Mouse (Mus musculus) erythroblast, embryonic 14.5 days (primary cell): Measurements from ENCODE around the gene Gm13271. TPM values are rescaled to one million over a fixed set of nuclear protein-coding genes. Genes with fewer than 3 reads are reported as not detected.
"Not testable (repeated sequence)": the region's sequence is repeated elsewhere in the genome, so short reads cannot be mapped to it uniquely, and the experiment has no call there.

Experiments
- H3K27me3 ChIP-seq: 2 replicates; pipeline ENCODE4 v1.6.1; 2012; ENCODE audit warnings: inconsistent platforms; ENCODE audit not compliant: control insufficient read depth
- H3K36me3 ChIP-seq: 2 replicates; pipeline ENCODE4 v1.6.1; 2012; ENCODE audit warnings: mild to moderate bottlenecking, inconsistent platforms; ENCODE audit not compliant: control insufficient read depth
- H3K4me1 ChIP-seq: 2 replicates; pipeline ENCODE4 v1.6.1; 2012; ENCODE audit warnings: inconsistent platforms; ENCODE audit not compliant: control insufficient read depth
- H3K4me3 ChIP-seq: replicated peaks from 2 replicates; pipeline ENCODE3; 2012; ENCODE audit warnings: moderate library complexity, mild to moderate bottlenecking, inconsistent platforms
- H3K9me3 ChIP-seq: 2 replicates; pipeline ENCODE4 v1.6.1; 2012; ENCODE audit warnings: low read length, inconsistent platforms, mixed read lengths; ENCODE audit not compliant: control insufficient read depth
- polyA plus RNA-seq: library from polyadenylated mRNA; stranded (reverse); fragments of >175 nt; gene quantifications from 2 replicates; pipeline ENCODE4 v1.2.3, GENCODE M21; 2012

Gm13271 gene
- polyA plus RNA-seq, 1 experiment, result not detected

DNA sequence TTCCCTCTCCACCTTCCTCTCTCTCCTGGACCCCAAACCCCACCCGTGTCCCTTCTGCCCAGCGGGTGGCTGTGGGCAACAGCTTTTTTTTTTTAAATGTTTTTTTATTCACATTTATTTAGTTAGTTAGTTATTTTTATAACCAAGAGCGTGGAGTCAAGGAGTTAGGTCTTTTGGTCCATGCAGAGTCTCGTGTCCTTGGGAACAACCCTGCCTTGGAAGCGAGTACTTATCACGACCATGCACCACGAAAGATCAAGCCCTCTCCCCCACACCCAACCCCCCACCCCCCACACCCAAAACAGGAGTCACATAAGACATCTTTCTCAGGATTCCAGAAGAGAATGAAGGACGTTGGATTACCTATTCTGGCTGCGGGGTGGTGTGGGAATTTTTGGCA is 7.7 kb downstream of the Gm13271 start:
- H3K4me3 ChIP-seq, H3K36me3 ChIP-seq, H3K27me3 ChIP-seq, H3K9me3 ChIP-seq, H3K4me1 ChIP-seq: not testable (repeated sequence)

DNA sequence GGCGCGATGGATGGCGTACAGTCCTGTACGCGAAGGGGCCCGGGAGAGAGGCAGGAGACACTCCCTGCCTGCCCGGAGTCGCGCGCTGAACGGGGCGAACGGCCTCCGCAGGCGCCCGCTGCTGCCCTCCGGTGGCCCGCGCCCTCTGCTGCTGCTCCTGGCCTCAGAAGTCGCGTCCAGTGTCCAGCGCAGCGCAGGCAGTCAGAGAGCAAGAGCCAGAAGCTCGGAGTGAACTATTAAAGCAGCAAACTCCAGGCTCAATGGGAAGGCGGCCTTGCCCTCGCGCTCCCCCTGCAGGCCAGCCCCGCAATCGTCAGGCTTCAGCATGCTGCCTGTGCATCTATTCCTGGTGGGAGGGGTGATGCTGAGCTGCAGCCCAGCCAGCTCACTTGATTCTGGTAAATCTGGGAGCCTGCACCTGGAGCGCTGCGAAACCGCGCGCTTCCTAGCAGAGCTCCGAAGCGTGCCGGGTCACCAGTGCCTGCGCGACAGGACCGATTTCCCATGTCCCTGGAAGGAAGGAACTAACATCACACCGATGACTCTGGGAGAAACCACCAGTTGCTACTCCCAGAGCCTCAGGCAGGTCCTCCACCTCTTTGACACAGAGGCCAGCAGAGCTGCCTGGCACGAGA is 8.8 kb downstream of the Gm13271 start:
- not testable (repeated sequence) for H3K9me3 ChIP-seq, H3K36me3 ChIP-seq, H3K4me3 ChIP-seq, H3K27me3 ChIP-seq, H3K4me1 ChIP-seq

DNA sequence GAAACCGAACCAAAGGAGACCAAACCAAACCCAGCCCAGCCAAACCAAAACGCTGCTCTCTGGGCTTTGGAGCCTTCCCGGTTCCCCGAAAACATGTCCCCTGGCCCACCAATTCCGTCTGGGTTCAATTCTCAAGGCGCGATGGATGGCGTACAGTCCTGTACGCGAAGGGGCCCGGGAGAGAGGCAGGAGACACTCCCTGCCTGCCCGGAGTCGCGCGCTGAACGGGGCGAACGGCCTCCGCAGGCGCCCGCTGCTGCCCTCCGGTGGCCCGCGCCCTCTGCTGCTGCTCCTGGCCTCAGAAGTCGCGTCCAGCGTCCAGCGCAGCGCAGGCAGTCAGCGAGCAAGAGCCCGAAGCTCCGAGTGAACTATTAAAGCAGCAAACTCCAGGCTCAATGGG is 18.9 kb downstream of the Gm13271 start, which contains the start of gene Gm13290:
Gene Gm13290, plus strand, starts transcription at position 301 of the 400 bp plus-strand sequence.
- H3K4me3 ChIP-seq, H3K27me3 ChIP-seq, H3K36me3 ChIP-seq, H3K9me3 ChIP-seq, H3K4me1 ChIP-seq: not testable (repeated sequence)

DNA sequence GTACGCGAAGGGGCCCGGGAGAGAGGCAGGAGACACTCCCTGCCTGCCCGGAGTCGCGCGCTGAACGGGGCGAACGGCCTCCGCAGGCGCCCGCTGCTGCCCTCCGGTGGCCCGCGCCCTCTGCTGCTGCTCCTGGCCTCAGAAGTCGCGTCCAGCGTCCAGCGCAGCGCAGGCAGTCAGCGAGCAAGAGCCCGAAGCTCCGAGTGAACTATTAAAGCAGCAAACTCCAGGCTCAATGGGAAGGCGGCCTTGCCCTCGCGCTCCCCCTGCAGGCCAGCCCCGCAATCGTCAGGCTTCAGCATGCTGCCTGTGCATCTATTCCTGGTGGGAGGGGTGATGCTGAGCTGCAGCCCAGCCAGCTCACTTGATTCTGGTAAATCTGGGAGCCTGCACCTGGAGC is 22.0 kb downstream of the Gm13271 start, which contains the start of gene Gm13289:
Gene Gm13289, plus strand, starts transcription at position 301 of the 400 bp plus-strand sequence.
- H3K4me1 ChIP-seq, H3K27me3 ChIP-seq, H3K4me3 ChIP-seq, H3K36me3 ChIP-seq, H3K9me3 ChIP-seq: not testable (repeated sequence)

DNA sequence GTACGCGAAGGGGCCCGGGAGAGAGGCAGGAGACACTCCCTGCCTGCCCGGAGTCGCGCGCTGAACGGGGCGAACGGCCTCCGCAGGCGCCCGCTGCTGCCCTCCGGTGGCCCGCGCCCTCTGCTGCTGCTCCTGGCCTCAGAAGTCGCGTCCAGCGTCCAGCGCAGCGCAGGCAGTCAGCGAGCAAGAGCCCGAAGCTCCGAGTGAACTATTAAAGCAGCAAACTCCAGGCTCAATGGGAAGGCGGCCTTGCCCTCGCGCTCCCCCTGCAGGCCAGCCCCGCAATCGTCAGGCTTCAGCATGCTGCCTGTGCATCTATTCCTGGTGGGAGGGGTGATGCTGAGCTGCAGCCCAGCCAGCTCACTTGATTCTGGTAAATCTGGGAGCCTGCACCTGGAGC is 24.9 kb downstream of the Gm13271 start, which contains the start of gene Gm13272:
Gene Gm13272, plus strand, starts transcription at position 301 of the 400 bp plus-strand sequence.
- not testable (repeated sequence) for H3K4me1 ChIP-seq, H3K36me3 ChIP-seq, H3K27me3 ChIP-seq, H3K9me3 ChIP-seq, H3K4me3 ChIP-seq

DNA sequence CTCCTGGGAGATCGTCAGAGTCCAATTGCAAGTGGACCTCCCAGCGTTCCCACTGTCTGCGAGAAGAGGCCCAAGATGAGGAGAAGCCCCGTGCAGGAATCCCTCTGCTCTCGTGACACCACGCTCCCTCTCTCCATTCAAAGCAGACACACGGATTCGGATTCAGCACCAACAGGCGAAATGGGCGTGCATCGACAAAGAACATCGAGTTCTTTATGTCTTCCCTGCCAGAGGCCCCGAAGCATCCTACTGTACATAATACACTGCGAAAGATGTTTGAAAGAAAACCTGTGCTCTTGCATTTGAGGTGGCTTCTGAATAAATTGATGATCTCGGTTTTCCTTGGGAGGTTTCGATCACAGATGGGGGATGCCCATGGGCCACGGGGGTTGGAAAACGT is 25.7 kb downstream of the Gm13271 start:
- not testable (repeated sequence) for H3K9me3 ChIP-seq

DNA sequence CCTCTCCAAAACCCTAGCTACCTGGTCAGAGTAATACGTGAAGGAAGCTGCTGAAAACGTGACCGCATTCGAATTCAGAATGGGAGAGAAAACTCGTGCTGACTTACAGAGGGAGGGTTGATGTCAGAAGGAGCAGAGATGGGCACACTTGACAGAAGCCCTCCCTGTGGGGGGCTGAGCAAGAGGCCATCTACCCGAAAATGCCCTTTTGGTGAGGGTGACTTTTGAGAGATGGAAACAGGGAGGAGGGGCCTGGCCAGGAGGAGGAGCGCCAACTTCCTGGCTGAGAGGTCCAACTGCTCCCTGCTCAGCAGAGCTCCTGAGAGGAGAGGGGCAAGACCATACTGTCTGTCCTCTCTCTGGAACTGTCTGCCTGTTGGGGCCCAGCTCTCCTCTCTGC is 27.2 kb downstream of the Gm13271 start, which contains the start of gene Ifnz:
Gene Ifnz, plus strand, starts transcription at position 301 of the 400 bp plus-strand sequence.
- H3K4me3 ChIP-seq, H3K4me1 ChIP-seq, H3K9me3 ChIP-seq, H3K27me3 ChIP-seq, H3K36me3 ChIP-seq: not testable (repeated sequence)

More for the DNA sequence above, 25.7 kb downstream of the Gm13271 start:
- H3K4me1 ChIP-seq, H3K36me3 ChIP-seq, H3K27me3 ChIP-seq, H3K4me3 ChIP-seq: not testable (repeated sequence)

DNA sequence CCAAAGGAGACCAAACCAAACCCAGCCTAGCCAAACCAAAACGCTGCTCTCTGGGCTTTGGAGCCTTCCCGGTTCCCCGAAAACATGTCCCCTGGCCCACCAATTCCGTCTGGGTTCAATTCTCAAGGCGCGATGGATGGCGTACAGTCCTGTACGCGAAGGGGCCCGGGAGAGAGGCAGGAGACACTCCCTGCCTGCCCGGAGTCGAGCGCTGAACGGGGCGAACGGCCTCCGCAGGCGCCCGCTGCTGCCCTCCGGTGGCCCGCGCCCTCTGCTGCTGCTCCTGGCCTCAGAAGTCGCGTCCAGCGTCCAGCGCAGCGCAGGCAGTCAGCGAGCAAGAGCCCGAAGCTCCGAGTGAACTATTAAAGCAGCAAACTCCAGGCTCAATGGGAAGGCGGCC is 27.7 kb downstream of the Gm13271 start:
- H3K9me3 ChIP-seq, H3K27me3 ChIP-seq, H3K4me3 ChIP-seq, H3K36me3 ChIP-seq, H3K4me1 ChIP-seq: not testable (repeated sequence)

DNA sequence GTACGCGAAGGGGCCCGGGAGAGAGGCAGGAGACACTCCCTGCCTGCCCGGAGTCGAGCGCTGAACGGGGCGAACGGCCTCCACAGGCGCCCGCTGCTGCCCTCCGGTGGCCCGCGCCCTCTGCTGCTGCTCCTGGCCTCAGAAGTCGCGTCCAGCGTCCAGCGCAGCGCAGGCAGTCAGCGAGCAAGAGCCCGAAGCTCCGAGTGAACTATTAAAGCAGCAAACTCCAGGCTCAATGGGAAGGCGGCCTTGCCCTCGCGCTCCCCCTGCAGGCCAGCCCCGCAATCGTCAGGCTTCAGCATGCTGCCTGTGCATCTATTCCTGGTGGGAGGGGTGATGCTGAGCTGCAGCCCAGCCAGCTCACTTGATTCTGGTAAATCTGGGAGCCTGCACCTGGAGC is 30.7 kb downstream of the Gm13271 start, which contains the start of gene Gm13276:
Gene Gm13276, plus strand, starts transcription at position 301 of the 400 bp plus-strand sequence.
- not testable (repeated sequence) for H3K27me3 ChIP-seq, H3K36me3 ChIP-seq

DNA sequence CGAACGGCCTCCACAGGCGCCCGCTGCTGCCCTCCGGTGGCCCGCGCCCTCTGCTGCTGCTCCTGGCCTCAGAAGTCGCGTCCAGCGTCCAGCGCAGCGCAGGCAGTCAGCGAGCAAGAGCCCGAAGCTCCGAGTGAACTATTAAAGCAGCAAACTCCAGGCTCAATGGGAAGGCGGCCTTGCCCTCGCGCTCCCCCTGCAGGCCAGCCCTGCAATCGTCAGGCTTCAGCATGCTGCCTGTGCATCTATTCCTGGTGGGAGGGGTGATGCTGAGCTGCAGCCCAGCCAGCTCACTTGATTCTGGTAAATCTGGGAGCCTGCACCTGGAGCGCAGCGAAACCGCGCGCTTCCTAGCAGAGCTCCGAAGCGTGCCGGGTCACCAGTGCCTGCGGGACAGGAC is 33.7 kb downstream of the Gm13271 start, which contains the start of gene Gm13277:
Gene Gm13277, plus strand, starts transcription at position 231 of the 400 bp plus-strand sequence.
- not testable (repeated sequence) for H3K27me3 ChIP-seq, H3K36me3 ChIP-seq, H3K4me1 ChIP-seq, H3K4me3 ChIP-seq, H3K9me3 ChIP-seq

More for the DNA sequence above, 30.7 kb downstream of the Gm13271 start, which contains the start of gene Gm13276:
- H3K4me3 ChIP-seq, H3K9me3 ChIP-seq, H3K4me1 ChIP-seq: not testable (repeated sequence)

DNA sequence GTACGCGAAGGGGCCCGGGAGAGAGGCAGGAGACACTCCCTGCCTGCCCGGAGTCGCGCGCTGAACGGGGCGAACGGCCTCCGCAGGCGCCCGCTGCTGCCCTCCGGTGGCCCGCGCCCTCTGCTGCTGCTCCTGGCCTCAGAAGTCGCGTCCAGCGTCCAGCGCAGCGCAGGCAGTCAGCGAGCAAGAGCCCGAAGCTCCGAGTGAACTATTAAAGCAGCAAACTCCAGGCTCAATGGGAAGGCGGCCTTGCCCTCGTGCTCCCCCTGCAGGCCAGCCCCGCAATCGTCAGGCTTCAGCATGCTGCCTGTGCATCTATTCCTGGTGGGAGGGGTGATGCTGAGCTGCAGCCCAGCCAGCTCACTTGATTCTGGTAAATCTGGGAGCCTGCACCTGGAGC is 36.6 kb downstream of the Gm13271 start, which contains the start of gene Gm13278:
Gene Gm13278, plus strand, starts transcription at position 301 of the 400 bp plus-strand sequence.
- not testable (repeated sequence) for H3K9me3 ChIP-seq, H3K27me3 ChIP-seq, H3K4me3 ChIP-seq, H3K4me1 ChIP-seq, H3K36me3 ChIP-seq

DNA sequence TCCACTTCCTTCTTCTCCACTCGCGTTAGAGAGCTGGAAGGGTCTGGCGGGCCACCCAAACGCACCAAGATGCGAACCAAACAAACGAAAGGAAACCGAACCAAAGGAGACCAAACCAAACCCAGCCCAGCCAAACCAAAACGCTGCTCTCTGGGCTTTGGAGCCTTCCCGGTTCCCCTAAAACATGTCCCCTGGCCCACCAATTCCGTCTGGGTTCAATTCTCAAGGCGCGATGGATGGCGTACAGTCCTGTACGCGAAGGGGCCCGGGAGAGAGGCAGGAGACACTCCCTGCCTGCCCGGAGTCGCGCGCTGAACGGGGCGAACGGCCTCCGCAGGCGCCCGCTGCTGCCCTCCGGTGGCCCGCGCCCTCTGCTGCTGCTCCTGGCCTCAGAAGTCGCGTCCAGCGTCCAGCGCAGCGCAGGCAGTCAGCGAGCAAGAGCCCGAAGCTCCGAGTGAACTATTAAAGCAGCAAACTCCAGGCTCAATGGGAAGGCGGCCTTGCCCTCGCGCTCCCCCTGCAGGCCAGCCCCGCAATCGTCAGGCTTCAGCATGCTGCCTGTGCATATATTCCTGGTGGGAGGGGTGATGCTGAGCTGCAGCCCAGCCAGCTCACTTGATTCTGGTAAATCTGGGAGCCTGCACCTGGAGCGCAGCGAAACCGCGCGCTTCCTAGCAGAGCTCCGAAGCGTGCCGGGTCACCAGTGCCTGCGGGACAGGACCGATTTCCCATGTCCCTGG is 39.4 kb downstream of the Gm13271 start, which contains the start of gene Gm13275:
Gene Gm13275, plus strand, starts transcription at position 552 of the 740 bp plus-strand sequence.
- not testable (repeated sequence) for H3K36me3 ChIP-seq, H3K4me1 ChIP-seq, H3K4me3 ChIP-seq, H3K27me3 ChIP-seq, H3K9me3 ChIP-seq

DNA sequence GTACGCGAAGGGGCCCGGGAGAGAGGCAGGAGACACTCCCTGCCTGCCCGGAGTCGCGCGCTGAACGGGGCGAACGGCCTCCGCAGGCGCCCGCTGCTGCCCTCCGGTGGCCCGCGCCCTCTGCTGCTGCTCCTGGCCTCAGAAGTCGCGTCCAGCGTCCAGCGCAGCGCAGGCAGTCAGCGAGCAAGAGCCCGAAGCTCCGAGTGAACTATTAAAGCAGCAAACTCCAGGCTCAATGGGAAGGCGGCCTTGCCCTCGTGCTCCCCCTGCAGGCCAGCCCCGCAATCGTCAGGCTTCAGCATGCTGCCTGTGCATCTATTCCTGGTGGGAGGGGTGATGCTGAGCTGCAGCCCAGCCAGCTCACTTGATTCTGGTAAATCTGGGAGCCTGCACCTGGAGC is 42.4 kb downstream of the Gm13271 start, which contains the start of gene Gm13279:
Gene Gm13279, plus strand, starts transcription at position 301 of the 400 bp plus-strand sequence.
- H3K4me3 ChIP-seq, H3K27me3 ChIP-seq, H3K9me3 ChIP-seq, H3K4me1 ChIP-seq, H3K36me3 ChIP-seq: not testable (repeated sequence)

DNA sequence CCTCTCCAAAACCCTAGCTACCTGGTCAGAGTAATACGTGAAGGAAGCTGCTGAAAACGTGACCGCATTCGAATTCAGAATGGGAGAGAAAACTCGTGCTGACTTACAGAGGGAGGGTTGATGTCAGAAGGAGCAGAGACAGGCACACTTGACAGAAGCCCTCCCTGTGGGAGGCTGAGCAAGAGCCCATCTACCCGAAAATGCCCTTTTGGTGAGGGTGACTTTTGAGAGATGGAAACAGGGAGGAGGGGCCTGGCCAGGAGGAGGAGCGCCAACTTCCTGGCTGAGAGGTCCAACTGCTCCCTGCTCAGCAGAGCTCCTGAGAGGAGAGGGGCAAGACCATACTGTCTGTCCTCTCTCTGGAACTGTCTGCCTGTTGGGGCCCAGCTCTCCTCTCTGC is 44.7 kb downstream of the Gm13271 start, which contains the start of gene Gm13285:
Gene Gm13285, plus strand, starts transcription at position 301 of the 400 bp plus-strand sequence.
- H3K4me3 ChIP-seq, H3K36me3 ChIP-seq, H3K27me3 ChIP-seq, H3K9me3 ChIP-seq, H3K4me1 ChIP-seq: not testable (repeated sequence)
